Mouse (Mus musculus) MEL (cell line): ENCODE data around the gene Arid4b.

Experiments used
- CHD1 ChIP-seq: IDR thresholded peaks from 2 replicates; pipeline ENCODE4 v1.6.1; 2012; ENCODE audit warnings: low read depth, mild to moderate bottlenecking, inconsistent platforms, low read length, improper control_type of control experiment
- CTCF ChIP-seq, 3 experiments: IDR thresholded peaks in 2 of 3; conservative IDR thresholded peaks in 1 of 3; 2 replicates each; pipeline ENCODE4 v1.5.1; 2011 to 2012; ENCODE audit warnings: low read length in 3 of 3, low read depth in 2 of 3, mild to moderate bottlenecking in 2 of 3, improper control_type of control experiment in 1 of 3, inconsistent platforms in 1 of 3, mixed read lengths in 1 of 3, moderate library complexity in 1 of 3; ENCODE audit not compliant: control insufficient read depth in 1 of 3, insufficient read depth in 1 of 3, poor library complexity in 1 of 3, severe bottlenecking in 1 of 3
- E2F4 ChIP-seq: IDR thresholded peaks from 2 replicates; pipeline ENCODE4 v1.6.1; 2011; ENCODE audit warnings: low read depth, low read length, improper control_type of control experiment, borderline replicate concordance
- EP300 ChIP-seq, 2 experiments: IDR thresholded peaks; 2 replicates each; pipeline ENCODE4 v1.6.1; 2011; ENCODE audit warnings: improper control_type of control experiment in 2 of 2, low read length in 2 of 2, low read depth in 1 of 2, mild to moderate bottlenecking in 1 of 2
- JUND ChIP-seq: IDR thresholded peaks from 2 replicates; pipeline ENCODE4 v1.6.1; 2011; ENCODE audit warnings: low read depth, mild to moderate bottlenecking, improper control_type of control experiment, low read length
- MAFK ChIP-seq: IDR thresholded peaks from 2 replicates; pipeline ENCODE4 v1.6.1; 2011; ENCODE audit warnings: low read depth, mild to moderate bottlenecking, low read length, improper control_type of control experiment, borderline replicate concordance
- MAX ChIP-seq: IDR thresholded peaks from 2 replicates; pipeline ENCODE4 v1.6.1; 2011; ENCODE audit warnings: low read length, improper control_type of control experiment
- POLR2A ChIP-seq, 2 experiments: IDR thresholded peaks; 2 replicates each; pipeline ENCODE4 v1.6.1; 2011 to 2012; ENCODE audit warnings: low read length in 2 of 2, mild to moderate bottlenecking in 2 of 2, control low read depth in 1 of 2, improper control_type of control experiment in 1 of 2, low read depth in 1 of 2, moderate library complexity in 1 of 2; ENCODE audit not compliant: control insufficient read depth in 1 of 2, insufficient read depth in 1 of 2, poor library complexity in 1 of 2
- SMC3 ChIP-seq: IDR thresholded peaks from 2 replicates; pipeline ENCODE4 v1.6.1; 2011; ENCODE audit warnings: low read depth, low read length, improper control_type of control experiment
- TCF12 ChIP-seq: IDR thresholded peaks from 2 replicates; pipeline ENCODE4 v1.6.1; 2014; ENCODE audit warnings: low read depth, mild to moderate bottlenecking, inconsistent platforms, low read length, improper control_type of control experiment, moderate library complexity
- USF1 ChIP-seq: IDR thresholded peaks from 2 replicates; pipeline ENCODE4 v1.6.1; 2014; ENCODE audit warnings: low read depth, mild to moderate bottlenecking, inconsistent platforms, low read length, improper control_type of control experiment, moderate library complexity
- USF2 ChIP-seq, 2 experiments: IDR thresholded peaks; 2 replicates each; pipeline ENCODE4 v1.6.1; 2011 to 2012; ENCODE audit warnings: improper control_type of control experiment in 2 of 2, low read length in 2 of 2, borderline replicate concordance in 1 of 2, inconsistent platforms in 1 of 2, low read depth in 1 of 2, mild to moderate bottlenecking in 1 of 2; ENCODE audit not compliant: insufficient read depth in 1 of 2
- ZNF384 ChIP-seq: IDR thresholded peaks from 2 replicates; pipeline ENCODE4 v1.6.1; 2012; ENCODE audit warnings: low read depth, mild to moderate bottlenecking, inconsistent platforms, low read length, improper control_type of control experiment

DNA sequence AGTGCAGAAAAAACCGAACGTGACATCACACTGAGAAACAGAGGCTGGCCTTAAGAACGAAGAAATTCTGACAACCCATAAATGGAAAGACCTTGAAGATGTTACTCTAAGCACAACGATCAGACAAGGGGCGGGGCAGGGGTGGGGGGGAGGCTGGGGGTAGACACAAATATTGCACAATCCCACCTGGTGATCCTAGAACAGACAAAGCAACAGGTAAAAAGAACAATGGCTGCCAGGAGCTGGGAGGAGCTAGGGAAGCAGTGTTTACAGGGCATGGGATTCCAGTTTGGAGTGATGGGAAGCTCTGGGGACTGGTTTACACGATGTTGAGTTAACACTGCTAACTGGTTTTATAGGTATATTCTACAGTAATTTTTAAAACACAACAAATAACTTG lies 47.4 kb upstream of the Arid4b start:
- TF ChIP-seq POLR2A (IDR thresholded peaks at IDR 0.05; ENCODE audit: control insufficient read depth in 1 of 2, insufficient read depth in 1 of 2, low read depth in 1 of 2, low read length in 2 of 2, poor library complexity in 1 of 2) (no peak), SMC3 (no peak), ZNF384 (no peak), JUND (no peak), E2F4 (no peak), USF1 (no peak), TCF12 (no peak), CTCF (IDR thresholded peaks at IDR 0.05 in 2 of 3, conservative IDR thresholded peaks at IDR 0.05 in 1 of 3; ENCODE audit: control insufficient read depth in 1 of 3, insufficient read depth in 1 of 3, low read depth in 2 of 3, low read length in 3 of 3, poor library complexity in 1 of 3, severe bottlenecking in 1 of 3) (no peak), CHD1 (no peak), MAFK (no peak), USF2 (IDR thresholded peaks at IDR 0.05; ENCODE audit: borderline replicate concordance in 1 of 2, insufficient read depth in 1 of 2, low read depth in 1 of 2, low read length in 2 of 2) (no peak), EP300 (IDR thresholded peaks at IDR 0.05; ENCODE audit: low read depth in 1 of 2, low read length in 2 of 2) (no peak), MAX (no peak)
